Mouse (Mus musculus) c-Kit-positive CD71-negative TER-119-negative erythroid progenitor cells, embryonic 14.5 days (primary cell): Measurements from ENCODE around the gene Spsb4.

Experiments
- DNase-seq: peaks from one replicate; pipeline ENCODE4 v3.0.0-alpha.2; 2013; ENCODE audit warnings: low read depth

The Spsb4 gene

GRCm38 (mm10) chr9:96893582-96893981, 125.1 kb downstream of the Spsb4 start:
- no peak for DNase-seq
